Mouse (Mus musculus): ENCODE measurements around the gene Igflr1.

The Igflr1 gene

GRCm38 (mm10) chr7:30588676-30589434 lies 23.6 kb downstream of the Igflr1 start, which contains the start of gene Kmt2b:
TSS of gene Kmt2b (minus strand) at chr7:30588726.
- DNase-seq = peak; percentile 96 to 98

GRCm38 (mm10) chr7:30589435-30590301 lies 24.4 kb downstream of the Igflr1 start:
- peak; percentile 86 to 91 for DNase-seq

- no peak for DNase-seq
Observed at GRCm38 (mm10) chr7:30590927-30591604, 25.8 kb downstream of the Igflr1 start.

- DNase-seq = no peak
Observed at GRCm38 (mm10) chr7:30591605-30591951, 26.4 kb downstream of the Igflr1 start.

GRCm38 (mm10) chr7:30592772-30593423 lies 27.7 kb downstream of the Igflr1 start:
- DNase-seq = no peak

- no peak for DNase-seq
Observed at GRCm38 (mm10) chr7:30593579-30594509, 28.6 kb downstream of the Igflr1 start.

- no peak for DNase-seq
Observed at GRCm38 (mm10) chr7:30594510-30595024, 29.3 kb downstream of the Igflr1 start.

GRCm38 (mm10) chr7:30596093-30596492 lies 30.9 kb downstream of the Igflr1 start:
- DNase-seq = no peak

GRCm38 (mm10) chr7:30596811-30597210 lies 31.6 kb downstream of the Igflr1 start:
- DNase-seq = no peak

- no peak for DNase-seq
Observed at GRCm38 (mm10) chr7:30598786-30599185, 33.6 kb downstream of the Igflr1 start, which contains the start of gene Zbtb32. TSS of gene Zbtb32 (minus strand) at chr7:30598909.

GRCm38 (mm10) chr7:30599933-30600353 lies 34.7 kb downstream of the Igflr1 start:
- DNase-seq = peak; percentile 95 to 98

- DNase-seq = peak in 1 of 2 experiments; percentile 54
Observed at GRCm38 (mm10) chr7:30600651-30601050, 35.4 kb downstream of the Igflr1 start.

GRCm38 (mm10) chr7:30602583-30602982 lies 37.4 kb downstream of the Igflr1 start:
- DNase-seq = no peak

GRCm38 (mm10) chr7:30604424-30604823 lies 39.2 kb downstream of the Igflr1 start:
- no peak for DNase-seq

- DNase-seq = no peak
Observed at GRCm38 (mm10) chr7:30604944-30605343, 39.7 kb downstream of the Igflr1 start.

GRCm38 (mm10) chr7:30607706-30608309 lies 42.6 kb downstream of the Igflr1 start:
- peak; percentile 60 to 77 for DNase-seq

GRCm38 (mm10) chr7:30608476-30608875 lies 43.2 kb downstream of the Igflr1 start:
- no peak for DNase-seq

GRCm38 (mm10) chr7:30610043-30610442 lies 44.8 kb downstream of the Igflr1 start:
- DNase-seq = no peak

GRCm38 (mm10) chr7:30612654-30613402 lies 47.6 kb downstream of the Igflr1 start, which contains the start of gene Upk1a:
TSS of gene Upk1a (minus strand) at chr7:30612847.
- no peak for DNase-seq
